Mouse (Mus musculus): ENCODE results near the gene Wdr70.

GRCm38 (mm10) chr15:7987374-7987773 is 111.6 kb downstream of the Wdr70 start:
- TF ChIP-seq POLR2A (IDR thresholded peaks at IDR 0.05; ENCODE audit: low read depth, low read length) = no peak
- TF ChIP-seq MXI1 (IDR thresholded peaks at IDR 0.05; ENCODE audit: low read depth, low read length) = no peak
- TF ChIP-seq HCFC1 (IDR thresholded peaks at IDR 0.05; ENCODE audit: low read depth, low read length) = no peak
